Mouse (Mus musculus): ENCODE measurements around the gene Kif5c.

The Kif5c gene

DNA sequence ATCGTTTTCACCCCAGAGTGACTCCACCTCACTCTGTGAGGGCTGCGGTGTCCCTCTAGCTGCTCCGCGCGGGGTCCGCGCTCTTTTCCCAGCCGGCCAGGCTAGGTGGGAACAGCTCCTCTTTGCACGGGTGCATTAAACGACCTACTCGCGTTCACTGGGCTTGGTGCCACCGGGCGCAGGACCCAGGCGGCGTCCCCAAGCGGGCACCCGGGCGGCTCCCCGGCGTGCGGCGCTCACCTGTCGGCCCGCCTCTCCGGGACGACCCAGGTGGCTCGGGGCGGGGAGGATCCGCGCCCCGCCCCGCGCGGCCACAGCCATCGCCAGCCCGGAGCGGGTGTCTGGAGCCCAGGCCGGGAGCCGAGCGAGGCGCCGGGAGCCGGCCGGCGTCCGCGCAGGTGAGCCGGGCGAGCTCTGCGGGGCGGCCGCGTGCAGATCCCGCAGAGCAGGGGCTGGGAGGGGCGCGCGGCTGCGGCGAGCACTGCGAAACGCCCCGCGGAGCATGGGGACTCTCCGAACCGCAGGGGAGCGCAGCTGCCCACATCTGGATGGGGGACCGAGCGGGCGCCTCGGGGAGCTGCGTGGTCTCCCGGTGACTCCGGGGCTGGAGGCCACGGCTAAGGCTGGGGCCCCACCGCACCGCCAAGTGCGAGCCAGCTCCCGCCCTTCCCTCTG is 168.4 kb downstream of the Kif5c start, which contains the start of gene Lypd6b:
Gene Lypd6b (plus strand): TSS at position 313 of the 675 bp plus-strand sequence.
- no peak for DNase-seq (ENCODE audit: low spot score in 2 of 2)

DNA sequence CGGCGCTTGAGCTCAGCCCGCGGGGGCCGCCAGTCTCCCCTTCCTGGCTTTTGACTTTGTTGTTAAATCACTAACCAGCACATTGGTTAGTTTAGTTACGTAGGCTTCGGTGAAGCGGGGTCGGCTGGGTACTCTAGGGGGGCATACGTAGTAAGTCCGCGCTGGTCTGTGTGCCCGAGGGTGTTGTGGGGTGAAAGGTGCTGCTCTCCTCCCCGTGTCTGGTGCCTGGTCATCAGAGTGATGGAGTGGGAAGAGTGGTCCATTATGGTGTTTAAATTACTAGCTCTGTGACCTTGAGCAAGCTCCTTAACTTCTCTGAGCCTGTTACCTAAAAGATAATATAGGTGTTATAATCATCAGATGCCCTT is 168.9 kb downstream of the Kif5c start:
- DNase-seq (ENCODE audit: low spot score in 2 of 2) = no peak

- no peak for DNase-seq (ENCODE audit: low spot score in 2 of 2)
These were observed 169.5 kb downstream of the Kif5c start for GRCm38 (mm10) chr2:49788643-49789042.

DNA sequence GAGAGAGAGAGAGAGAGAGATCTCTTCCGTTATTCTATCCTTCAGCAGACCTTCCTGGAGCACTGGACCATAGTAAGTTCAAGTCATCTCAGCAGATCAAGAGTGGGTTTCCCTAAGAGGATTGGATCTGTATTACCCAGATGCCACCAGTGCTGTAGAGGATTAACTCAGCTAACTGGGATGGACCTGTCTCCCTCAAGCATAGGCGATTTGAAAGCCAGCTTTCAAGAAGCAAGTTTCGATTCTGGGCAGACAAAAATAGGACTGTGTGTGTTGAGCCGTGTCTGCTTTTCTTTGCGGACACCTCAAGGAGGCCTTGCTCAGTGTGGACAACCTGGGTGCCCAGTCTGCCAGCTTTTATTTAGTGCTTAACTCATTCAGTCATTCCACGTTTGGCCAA is 170.0 kb downstream of the Kif5c start:
- no peak for DNase-seq (ENCODE audit: low spot score in 2 of 2)

- DNase-seq (ENCODE audit: low spot score in 2 of 2) = peak in 1 of 2 experiments; percentile 16
These were observed 170.4 kb downstream of the Kif5c start for GRCm38 (mm10) chr2:49789504-49789903.

DNA sequence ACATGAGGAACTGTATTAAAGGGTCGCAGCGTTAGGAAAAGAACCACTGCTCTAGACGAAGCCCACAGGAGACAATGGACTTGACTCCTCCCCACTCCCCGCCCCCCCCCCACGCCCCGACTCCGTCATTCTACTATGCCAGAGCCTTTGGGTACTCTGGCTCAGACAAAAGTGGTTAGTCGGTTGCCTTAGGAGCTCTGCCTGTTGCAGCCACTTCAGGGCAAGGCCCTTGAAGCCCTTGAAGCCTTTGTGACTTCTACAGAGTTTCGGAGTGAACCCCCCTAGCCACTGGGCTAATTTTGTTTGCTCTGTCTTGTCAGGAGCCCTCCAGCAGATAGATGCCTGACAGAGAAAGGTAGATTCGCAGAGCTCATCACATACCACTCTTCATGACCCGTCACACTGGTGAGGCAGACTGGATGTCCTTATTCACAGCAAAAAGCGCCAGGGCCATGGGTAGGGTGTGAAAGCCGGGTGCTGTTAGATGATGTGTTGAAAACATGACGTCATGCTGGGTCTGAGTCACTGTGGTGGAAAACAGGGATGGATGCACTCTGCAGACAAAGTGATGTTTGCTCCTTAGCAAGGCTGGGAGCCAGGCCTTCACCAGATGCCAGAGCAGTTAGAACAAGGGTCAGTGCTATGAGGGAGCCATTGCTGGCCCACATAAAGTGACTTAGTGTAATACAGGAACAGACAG is 178.5 kb downstream of the Kif5c start:
- peak in 1 of 2 experiments; percentile 22 for DNase-seq (ENCODE audit: low spot score in 2 of 2)

GRCm38 (mm10) chr2:49804448-49804847 is 185.3 kb downstream of the Kif5c start:
- DNase-seq (ENCODE audit: low spot score in 2 of 2) = no peak

DNA sequence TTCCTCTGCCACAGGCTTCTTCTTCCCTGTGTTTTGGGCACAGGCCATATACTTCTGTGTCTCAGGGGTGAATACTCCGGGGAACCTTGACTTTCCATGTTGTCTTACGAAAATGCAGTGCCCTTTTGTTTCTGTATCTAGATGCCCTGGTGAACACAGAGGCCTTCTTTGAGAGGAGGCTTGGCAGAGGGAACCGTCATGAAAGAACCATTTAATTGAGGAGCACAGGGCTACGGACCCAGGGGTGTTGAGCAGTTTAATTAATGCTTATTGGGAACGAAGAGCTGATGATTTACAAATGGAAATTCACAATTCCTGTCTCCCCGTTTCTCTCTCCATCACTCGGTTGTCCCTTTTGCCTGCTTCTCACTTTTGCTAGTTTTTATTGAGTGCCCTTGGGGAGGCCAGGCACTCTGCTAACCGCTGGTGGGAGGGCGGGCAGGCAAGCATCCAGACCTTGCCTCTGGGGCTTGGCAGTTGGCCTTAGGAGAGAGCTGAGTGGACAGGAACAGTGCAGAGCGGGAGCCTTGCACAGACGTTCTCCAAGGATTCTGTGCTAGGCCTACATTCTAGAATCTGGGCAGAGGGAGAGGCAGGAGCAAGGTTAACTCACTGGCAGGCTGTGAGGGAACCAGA is 186.8 kb downstream of the Kif5c start:
- DNase-seq (ENCODE audit: low spot score in 2 of 2) = peak; percentile 68 to 70

DNA sequence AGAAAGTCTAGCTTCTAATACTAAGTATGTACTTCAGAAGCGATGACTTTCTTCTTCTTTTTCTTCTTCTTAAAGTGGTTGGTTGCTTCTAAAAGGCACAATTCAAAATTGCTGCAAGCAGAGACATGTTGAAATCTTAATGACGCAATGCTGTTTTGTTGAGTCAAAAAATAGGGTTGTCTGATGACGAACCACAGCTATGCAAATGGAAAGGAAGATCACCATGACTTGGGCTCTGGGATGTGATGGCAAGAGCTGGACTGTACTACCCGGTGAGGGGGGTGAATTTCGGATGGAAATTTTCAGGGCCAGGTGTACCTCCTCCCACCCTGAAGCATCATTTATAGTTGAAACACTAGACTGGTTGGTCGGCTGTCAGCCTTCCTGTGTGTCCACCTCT is 190.4 kb downstream of the Kif5c start:
- DNase-seq (ENCODE audit: low spot score in 2 of 2) = no peak

DNA sequence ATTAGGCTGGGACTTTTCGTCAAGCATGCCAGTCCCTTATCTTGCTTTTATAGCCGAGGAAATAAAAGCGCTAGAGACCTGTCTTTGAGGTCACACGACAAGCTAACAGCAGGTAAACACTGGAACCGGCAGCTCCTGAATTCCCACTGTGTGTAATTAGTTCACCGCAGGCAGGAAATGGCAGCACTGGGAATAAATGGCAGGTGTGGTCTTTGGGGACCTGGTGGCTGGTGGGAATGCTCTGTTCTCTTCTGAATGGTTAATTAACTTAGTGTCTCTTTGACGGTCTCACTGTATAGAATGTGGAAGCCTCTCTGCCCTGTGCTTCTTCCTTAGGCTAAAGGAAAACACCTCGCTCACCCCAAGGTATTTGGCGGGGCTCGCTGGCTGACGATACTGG is 192.3 kb downstream of the Kif5c start:
- DNase-seq (ENCODE audit: low spot score in 2 of 2) = no peak

- no peak for DNase-seq (ENCODE audit: low spot score in 2 of 2)
These were observed 192.8 kb downstream of the Kif5c start for GRCm38 (mm10) chr2:49811871-49812363.

- DNase-seq (ENCODE audit: low spot score in 2 of 2) = no peak
These were observed 194.1 kb downstream of the Kif5c start for GRCm38 (mm10) chr2:49813151-49813550.

- DNase-seq (ENCODE audit: low spot score in 2 of 2) = no peak
These were observed 194.9 kb downstream of the Kif5c start for GRCm38 (mm10) chr2:49814011-49814410.

DNA sequence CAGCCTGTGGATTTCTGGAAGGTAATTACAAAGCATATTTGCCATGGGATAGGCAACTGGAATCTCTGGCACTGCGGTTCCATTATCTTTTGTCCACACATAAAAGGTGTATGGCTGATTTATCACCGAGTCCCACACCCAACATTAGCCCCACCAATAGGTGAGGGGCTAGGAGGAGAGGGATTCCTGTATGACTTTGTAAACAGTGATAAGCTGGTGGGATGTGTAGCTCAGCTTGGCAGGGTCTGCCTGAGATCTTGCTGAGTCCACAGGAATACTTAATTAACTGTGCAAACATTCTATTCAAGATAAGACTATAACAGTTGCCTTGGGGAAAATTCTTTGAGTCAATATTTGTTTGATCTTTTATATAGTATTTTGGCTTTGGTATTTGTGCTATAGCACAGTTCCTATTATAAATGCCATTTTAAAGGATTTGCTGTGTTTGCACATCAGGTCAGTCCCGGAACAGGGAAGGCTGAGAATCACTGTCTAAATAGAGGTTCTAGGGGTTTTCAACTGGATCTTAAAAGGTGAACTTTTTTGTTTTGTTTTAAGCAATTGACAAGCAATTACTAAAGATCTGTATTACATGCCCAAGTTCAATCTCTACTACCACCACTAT is 196.7 kb downstream of the Kif5c start:
- DNase-seq (ENCODE audit: low spot score in 2 of 2) = no peak

- DNase-seq (ENCODE audit: low spot score in 2 of 2) = no peak
These were observed 197.5 kb downstream of the Kif5c start for GRCm38 (mm10) chr2:49816549-49816948.

- DNase-seq (ENCODE audit: low spot score in 2 of 2) = no peak
These were observed 198.1 kb downstream of the Kif5c start for GRCm38 (mm10) chr2:49817151-49817550.

GRCm38 (mm10) chr2:49818126-49818525 is 199.0 kb downstream of the Kif5c start:
- no peak for DNase-seq (ENCODE audit: low spot score in 2 of 2)

DNA sequence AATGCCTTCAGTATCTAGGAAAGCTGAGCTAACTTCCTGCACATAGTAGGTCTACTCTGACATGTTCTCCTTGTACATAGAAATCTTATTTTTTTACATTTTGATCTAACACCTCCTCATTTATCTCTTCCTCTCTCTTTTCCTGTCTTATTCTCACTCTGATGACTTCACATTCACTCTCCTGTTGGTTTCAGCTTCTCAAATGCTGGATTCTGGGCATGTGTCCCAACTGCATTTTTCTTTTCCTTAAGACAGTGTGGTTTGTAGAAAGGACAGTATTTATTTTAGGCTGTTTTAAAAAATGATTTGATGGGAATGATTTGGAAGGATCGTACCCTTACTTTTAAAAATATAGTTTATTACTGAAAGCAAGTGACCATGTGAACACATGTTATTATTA is 203.2 kb downstream of the Kif5c start:
- peak; percentile 45 to 56 for DNase-seq (ENCODE audit: low spot score in 2 of 2)

Measured in right cerebral cortex, postnatal 10 days (tissue).